Mouse (Mus musculus) urinary bladder, postnatal 4 days (tissue): Measurements from ENCODE around the gene Zscan4e.
"Not testable (repeated sequence)": the region's sequence is repeated elsewhere in the genome, so short reads cannot be mapped to it uniquely, and the experiment has no call there.

Experiments
- DNase-seq, 2 experiments: peaks; one replicate each; pipeline ENCODE4 v3.0.0; 2021 to 2022; ENCODE audit warnings: low spot score in 2 of 2

The Zscan4e gene

DNA sequence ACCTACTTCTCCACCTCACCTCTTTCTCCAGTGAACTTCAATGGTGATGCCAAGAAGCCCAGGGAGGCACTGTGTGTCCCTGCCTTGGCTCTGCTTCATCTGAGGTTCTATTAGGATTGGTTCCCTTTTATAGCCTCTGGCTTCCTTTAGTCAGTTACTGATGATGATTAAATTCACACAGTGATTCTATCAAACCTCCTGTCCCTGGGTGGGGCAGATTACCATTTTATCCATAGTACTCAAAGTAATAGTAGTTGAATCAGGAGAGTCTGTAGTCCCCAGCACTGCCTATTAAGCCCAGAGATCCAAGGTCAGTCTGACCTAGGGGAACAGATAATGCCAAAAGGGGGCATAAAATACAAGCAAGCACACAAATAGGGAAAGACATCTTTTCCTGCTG is at the start of gene Zscan4e:
Zscan4e (minus strand) TSS at position 101 of the 400 bp plus-strand sequence.
- DNase-seq = not testable (repeated sequence)
